Mouse (Mus musculus) lung, postnatal 0 days (tissue): ENCODE measurements at regions not wholly inside any gene's neighbourhood (a gene's known extent, or its start where the extent isn't known, plus 50 kb on each side); places are given as distances from the start of the nearest gene placed in this dataset.

Experiments used
- CTCF ChIP-seq: IDR thresholded peaks from 2 replicates; pipeline ENCODE4 v1.5.1; 2016; ENCODE audit warnings: antibody characterized with exemption, mild to moderate bottlenecking
- EP300 ChIP-seq: IDR thresholded peaks from 2 replicates; pipeline ENCODE4 v1.6.1; 2016; ENCODE audit warnings: antibody characterized with exemption, mild to moderate bottlenecking, control low read depth

DNA sequence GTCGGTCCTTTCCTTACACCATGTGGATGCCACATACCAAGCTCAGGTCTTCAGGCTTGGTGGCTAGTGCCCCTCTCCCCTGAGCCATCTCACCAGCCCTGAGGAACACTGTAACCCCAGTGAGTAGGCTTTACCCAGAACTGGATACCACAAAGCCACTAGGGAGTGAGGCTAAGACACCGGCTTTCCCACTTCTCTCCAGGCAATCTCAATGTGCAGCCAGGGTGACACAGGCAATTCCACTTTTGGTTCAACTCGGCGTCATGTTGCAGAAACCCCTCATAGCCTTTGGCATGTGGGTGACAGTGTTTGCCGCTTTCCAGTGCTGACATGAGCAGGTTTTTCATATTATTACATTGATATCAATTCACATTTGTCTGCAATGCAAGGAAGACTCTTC, 164.6 kb upstream of the Gcfc2 start:
- TF ChIP-seq EP300 (no peak), CTCF (no peak)
